Mouse (Mus musculus): Measurements from ENCODE around the gene Zbtb11. TPM values are rescaled to one million over a fixed set of nuclear protein-coding genes. Genes with fewer than 3 reads are reported as not detected.
"Not testable (repeated sequence)": the region's sequence is repeated elsewhere in the genome, so short reads cannot be mapped to it uniquely, and the experiment has no call there.

Gene Zbtb11
- polyA plus RNA-seq, 1 experiment from 2014 or later: 15.0 TPM

GRCm38 (mm10) chr16:56027854-56028629 is 54.4 kb downstream of the Zbtb11 start:
- Histone ChIP-seq H3K36me3 (ENCODE audit: control insufficient read depth, insufficient read depth, low read length) (peaks cover 30% of the 10 kb centered on the region), H3K9me3 (replicated peaks; ENCODE audit: control insufficient read depth, low read length) (no peaks in the 10 kb centered on the region), H3K4me3 (ENCODE audit: low read depth, low read length) (peak overlapping the region; percentile 95), H3K27me3 (replicated peaks; ENCODE audit: control insufficient read depth, insufficient read depth, low read length) (no peaks in the 10 kb centered on the region), H3K4me2 (ENCODE audit: low read length) (peak overlapping the region; percentile 73), H3K4me1 (ENCODE audit: control insufficient read depth, insufficient read depth, low read length) (peaks cover 18% of the 10 kb centered on the region), H3K27ac (ENCODE audit: low read depth, low read length) (no peak overlapping the region), H3K9ac (ENCODE audit: low read length) (peak overlapping the region; percentile 95)
- DNase-seq (ENCODE audit: low spot score) (no peak), ATAC-seq (no peak)
- 38% methylated on average over 12 of the region's 12 CpGs for WGBS

DNA sequence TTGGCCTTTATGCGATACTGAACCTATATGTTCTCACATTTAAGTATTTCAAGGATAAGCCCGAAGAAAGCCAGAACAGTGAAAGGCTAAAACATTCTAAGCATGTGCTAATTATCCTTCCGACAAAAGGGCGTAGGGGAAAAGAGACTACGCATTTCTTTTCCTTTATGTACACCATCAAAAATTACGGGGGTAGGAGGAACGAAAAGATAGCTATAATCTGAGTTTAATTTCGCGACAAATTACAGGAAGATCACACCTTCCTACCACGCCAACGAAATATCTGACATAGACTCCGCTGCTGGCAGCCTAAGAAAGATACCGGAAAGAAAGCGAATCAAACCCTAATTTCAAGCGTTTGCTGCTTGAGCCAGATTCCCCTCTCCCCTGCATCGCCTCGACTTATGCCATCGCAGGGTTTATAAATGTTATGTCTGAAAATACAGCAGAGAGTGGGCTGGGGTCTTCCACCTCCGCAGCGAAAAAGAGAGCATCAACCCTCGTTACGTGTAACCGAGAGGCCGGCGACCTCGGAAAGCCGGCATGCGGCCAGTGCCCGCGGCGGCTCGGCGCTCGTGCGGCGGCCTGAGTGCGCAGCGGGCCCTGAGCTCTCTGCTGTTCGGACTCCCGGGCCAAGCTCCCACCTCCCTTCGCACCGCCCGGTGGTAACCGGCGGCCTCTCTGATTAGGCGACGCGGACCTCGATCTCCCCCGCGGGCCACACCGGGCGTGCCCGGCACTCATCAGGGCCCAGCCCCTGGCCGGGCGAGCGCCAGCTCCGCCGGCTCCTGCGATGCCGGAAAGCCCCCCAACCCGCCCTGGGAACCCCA is 55.3 kb downstream of the Zbtb11 start:
- Histone ChIP-seq H3K9ac (ENCODE audit: low read length) (peak overlapping the region; percentile 95), H3K4me1 (ENCODE audit: control insufficient read depth, insufficient read depth, low read length) (peaks cover 18% of the 10 kb centered on the region), H3K27ac (ENCODE audit: low read depth, low read length) (peak overlapping the region; percentile 88), H3K4me3 (ENCODE audit: low read depth, low read length) (peak overlapping the region; percentile 95), H3K36me3 (ENCODE audit: control insufficient read depth, insufficient read depth, low read length) (peaks cover 39% of the 10 kb centered on the region), H3K27me3 (replicated peaks; ENCODE audit: control insufficient read depth, insufficient read depth, low read length) (no peaks in the 10 kb centered on the region), H3K9me3 (replicated peaks; ENCODE audit: control insufficient read depth, low read length) (no peaks in the 10 kb centered on the region), H3K4me2 (ENCODE audit: low read length) (peak overlapping the region; percentile 73)
- WGBS: under 1% methylated on average over 58 of the region's 62 CpGs
- DNase-seq (ENCODE audit: low spot score) (peak; percentile 51), ATAC-seq (peak; percentile 85)

DNA sequence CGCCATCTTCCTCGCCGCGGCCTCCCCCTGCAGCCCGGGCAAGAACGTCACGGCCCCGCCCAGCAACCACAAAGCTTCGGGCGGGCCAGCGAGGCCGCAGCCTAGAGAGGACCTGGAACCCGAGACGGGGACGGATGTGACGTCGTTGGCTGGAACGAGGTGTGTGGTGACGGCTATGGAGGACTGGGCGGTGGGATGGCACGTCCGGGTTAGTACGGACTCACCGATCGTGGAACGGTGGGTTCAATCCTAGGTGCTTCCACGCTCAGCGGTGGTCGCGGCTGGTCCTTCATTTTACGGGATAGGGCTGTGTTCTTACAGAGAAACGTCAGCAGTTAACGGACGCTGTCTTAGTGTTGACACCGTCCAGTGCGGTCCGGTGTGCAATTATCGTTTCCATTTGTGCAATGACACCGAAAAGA is 56.0 kb downstream of the Zbtb11 start, which contains the start of gene Pcnp:
Gene Pcnp, minus strand, starts transcription at position 79 of the 422 bp plus-strand sequence.
- peak; percentile 99 for DNase-seq (ENCODE audit: low spot score)
- H3K9me3 ChIP-seq (replicated peaks; ENCODE audit: control insufficient read depth, low read length): no peaks in the 10 kb centered on the region
- peak within 1 kb of the TSS; percentile 95 for H3K9ac ChIP-seq (ENCODE audit: low read length)
- H3K4me3 ChIP-seq (ENCODE audit: low read depth, low read length): peak within 1 kb of the TSS; percentile 95
- ATAC-seq: peak; percentile 100
- peak within 1 kb of the TSS; percentile 88 for H3K27ac ChIP-seq (ENCODE audit: low read depth, low read length)
- WGBS: under 1% methylated on average over 39 of the region's 39 CpGs
- no peaks in the 10 kb centered on the region for H3K27me3 ChIP-seq (replicated peaks; ENCODE audit: control insufficient read depth, insufficient read depth, low read length)
- peaks cover 41% of the 10 kb centered on the region for H3K36me3 ChIP-seq (ENCODE audit: control insufficient read depth, insufficient read depth, low read length)
- peak within 1 kb of the TSS; percentile 73 for H3K4me2 ChIP-seq (ENCODE audit: low read length)
- peaks cover 16% of the 10 kb centered on the region for H3K4me1 ChIP-seq (ENCODE audit: control insufficient read depth, insufficient read depth, low read length)

DNA sequence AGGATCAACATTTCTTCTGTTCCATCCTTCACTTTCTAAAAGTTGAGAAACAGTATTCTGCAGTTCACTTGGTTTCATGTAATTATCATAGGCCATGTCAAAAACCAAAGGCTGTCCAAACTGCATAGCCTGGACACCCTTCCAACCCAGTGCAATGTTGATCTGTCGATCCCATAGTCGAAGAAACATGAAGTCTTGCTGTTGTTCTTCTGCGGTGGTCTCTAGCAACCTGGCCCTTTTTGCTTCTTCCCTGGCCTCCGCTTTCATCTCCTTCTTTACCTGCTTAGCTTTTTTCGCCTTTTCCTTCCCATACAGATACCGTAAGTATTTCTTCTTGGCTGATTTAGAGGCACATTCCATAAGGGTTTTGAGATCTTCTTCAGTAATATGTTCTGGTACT is 60.9 kb downstream of the Zbtb11 start:
- Histone ChIP-seq H3K9ac (ENCODE audit: low read length) (no peak overlapping the region), H3K9me3 (replicated peaks; ENCODE audit: control insufficient read depth, low read length) (no peaks in the 10 kb centered on the region), H3K36me3 (ENCODE audit: control insufficient read depth, insufficient read depth, low read length) (peaks cover 31% of the 10 kb centered on the region), H3K4me3 (ENCODE audit: low read depth, low read length) (no peak overlapping the region), H3K4me2 (ENCODE audit: low read length) (no peak overlapping the region), H3K27ac (ENCODE audit: low read depth, low read length) (no peak overlapping the region), H3K4me1 (ENCODE audit: control insufficient read depth, insufficient read depth, low read length) (peaks cover 15% of the 10 kb centered on the region), H3K27me3 (replicated peaks; ENCODE audit: control insufficient read depth, insufficient read depth, low read length) (no peaks in the 10 kb centered on the region)
- 95% methylated on average over 6 of the region's 6 CpGs for WGBS
- no peak for ATAC-seq
- DNase-seq (ENCODE audit: low spot score): no peak

GRCm38 (mm10) chr16:56036501-56036900 is 62.8 kb downstream of the Zbtb11 start:
- DNase-seq (ENCODE audit: low spot score): no peak
- ATAC-seq: no peak
- no peak overlapping the region for H3K27ac ChIP-seq (ENCODE audit: low read depth, low read length)
- peak overlapping the region; percentile 77 for H3K4me3 ChIP-seq (ENCODE audit: low read depth, low read length)
- H3K4me2 ChIP-seq (ENCODE audit: low read length): peak overlapping the region; percentile 72
- H3K9ac ChIP-seq (ENCODE audit: low read length): peak overlapping the region; percentile 82
- peaks cover 10% of the 10 kb centered on the region for H3K4me1 ChIP-seq (ENCODE audit: control insufficient read depth, insufficient read depth, low read length)
- WGBS: 62% methylated on average over 6 of the region's 6 CpGs
- no peaks in the 10 kb centered on the region for H3K27me3 ChIP-seq (replicated peaks; ENCODE audit: control insufficient read depth, insufficient read depth, low read length)
- H3K36me3 ChIP-seq (ENCODE audit: control insufficient read depth, insufficient read depth, low read length): peaks cover 31% of the 10 kb centered on the region
- H3K9me3 ChIP-seq (replicated peaks; ENCODE audit: control insufficient read depth, low read length): no peaks in the 10 kb centered on the region

DNA sequence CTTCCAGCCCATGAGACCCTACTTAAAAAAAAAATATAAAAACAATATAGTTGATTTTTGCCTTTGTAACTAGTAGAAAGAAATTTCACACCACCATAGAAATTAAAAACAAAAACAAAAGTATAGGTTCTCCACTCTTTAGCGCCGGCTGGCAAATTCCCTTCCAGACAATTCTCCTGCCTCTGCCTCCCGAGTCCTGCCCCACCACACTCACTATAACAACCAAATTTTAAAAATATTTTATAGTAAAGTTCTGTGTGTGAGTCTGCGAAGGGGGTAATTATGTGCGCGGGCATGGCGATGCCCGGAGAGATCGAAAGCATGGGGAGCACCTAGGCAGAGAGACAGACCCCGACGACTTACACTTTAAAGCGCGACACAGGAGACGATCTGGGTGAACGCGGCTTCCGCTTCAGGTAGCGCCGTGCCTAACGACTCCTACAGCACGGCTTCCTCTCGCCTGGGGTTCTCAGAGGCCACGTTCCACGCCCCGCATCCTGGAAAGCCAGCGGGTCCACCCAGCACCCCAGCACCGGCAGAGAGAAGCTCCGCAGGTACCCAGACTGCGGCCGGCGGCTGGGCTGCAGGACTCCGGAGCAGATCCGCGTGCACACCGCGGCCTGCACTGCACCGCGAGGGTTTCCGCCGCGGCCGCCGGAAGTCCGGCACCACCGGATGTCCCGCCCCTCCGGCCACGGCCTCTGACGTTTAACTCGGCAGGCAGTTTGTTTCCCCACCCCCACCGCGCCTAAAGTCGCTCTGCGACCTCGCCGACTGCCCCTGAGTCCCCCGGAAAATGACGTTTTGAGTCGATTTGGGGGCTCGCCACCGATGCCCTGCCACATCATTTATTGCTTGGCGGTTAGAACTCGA is 63.7 kb downstream of the Zbtb11 start, which contains the start of gene Trmt10c:
Gene Trmt10c, minus strand, starts transcription at position 682 of the 873 bp plus-strand sequence.
- WGBS: under 1% methylated on average over 62 of the region's 63 CpGs
- peak within 1 kb of the TSS; percentile 77 for H3K4me3 ChIP-seq (ENCODE audit: low read depth, low read length)
- peak; percentile 93 for DNase-seq (ENCODE audit: low spot score)
- H3K4me2 ChIP-seq (ENCODE audit: low read length): peak within 1 kb of the TSS; percentile 72
- no peaks in the 10 kb centered on the region for H3K27me3 ChIP-seq (replicated peaks; ENCODE audit: control insufficient read depth, insufficient read depth, low read length)
- peaks cover 25% of the 10 kb centered on the region for H3K36me3 ChIP-seq (ENCODE audit: control insufficient read depth, insufficient read depth, low read length)
- peak; percentile 100 for ATAC-seq
- peak within 1 kb of the TSS; percentile 82 for H3K9ac ChIP-seq (ENCODE audit: low read length)
- H3K9me3 ChIP-seq (replicated peaks; ENCODE audit: control insufficient read depth, low read length): no peaks in the 10 kb centered on the region
- H3K27ac ChIP-seq (ENCODE audit: low read depth, low read length): peak within 1 kb of the TSS; percentile 83
- H3K4me1 ChIP-seq (ENCODE audit: control insufficient read depth, insufficient read depth, low read length): peaks cover 10% of the 10 kb centered on the region

DNA sequence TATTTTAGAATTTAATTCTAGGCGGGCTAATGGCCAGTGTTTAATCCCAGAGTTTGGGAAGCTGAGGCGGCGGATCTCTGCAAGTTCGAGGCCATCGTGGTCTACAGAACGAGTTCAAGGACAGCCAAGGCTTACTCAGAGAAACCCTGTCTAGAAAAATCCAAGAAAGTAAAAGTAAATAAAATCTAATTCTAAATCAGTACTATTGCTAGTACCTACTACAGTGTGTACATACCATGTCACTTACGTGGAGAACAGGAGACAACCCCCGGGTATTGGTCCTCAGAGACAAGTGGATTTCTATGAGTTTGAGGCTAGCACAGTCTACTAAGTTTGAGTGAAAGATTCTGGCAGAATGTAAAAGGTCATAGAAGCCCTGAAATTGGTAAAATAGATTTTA is 64.4 kb downstream of the Zbtb11 start:
- Histone ChIP-seq H3K4me1 (ENCODE audit: control insufficient read depth, insufficient read depth, low read length) (peaks cover 10% of the 10 kb centered on the region), H3K36me3 (ENCODE audit: control insufficient read depth, insufficient read depth, low read length) (peaks cover 17% of the 10 kb centered on the region), H3K9me3 (replicated peaks; ENCODE audit: control insufficient read depth, low read length) (no peaks in the 10 kb centered on the region), H3K9ac (ENCODE audit: low read length) (peak overlapping the region; percentile 82), H3K27ac (ENCODE audit: low read depth, low read length) (peak overlapping the region; percentile 83), H3K4me3 (ENCODE audit: low read depth, low read length) (peak overlapping the region; percentile 77), H3K27me3 (replicated peaks; ENCODE audit: control insufficient read depth, insufficient read depth, low read length) (no peaks in the 10 kb centered on the region), H3K4me2 (ENCODE audit: low read length) (peak overlapping the region; percentile 72)
- DNase-seq (ENCODE audit: low spot score) (no peak), ATAC-seq (no peak; the same call in 1 of the 2 replicates)
- 31% methylated on average over 8 of the region's 8 CpGs for WGBS

DNA sequence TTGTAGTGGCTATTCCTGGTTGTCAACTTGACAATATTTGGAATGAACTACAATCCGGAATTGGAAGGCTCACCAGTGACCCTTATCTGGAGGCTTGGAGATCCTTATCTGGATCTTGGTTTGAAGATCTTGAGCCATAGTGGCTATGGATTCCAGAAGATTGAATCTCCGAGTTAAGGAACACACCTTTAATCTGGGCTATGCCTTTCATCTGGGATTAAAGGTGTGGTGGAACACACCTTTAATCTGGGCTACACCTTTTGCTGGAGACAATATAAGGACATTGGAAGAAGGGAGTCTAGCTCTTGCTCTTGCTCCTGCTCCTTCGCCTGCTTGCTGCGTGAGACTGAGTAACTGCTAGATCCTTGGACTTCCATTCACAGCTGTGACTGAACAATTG is 74.4 kb downstream of the Zbtb11 start, which contains the start of gene Senp7:
Gene Senp7, plus strand, starts transcription at position 301 of the 400 bp plus-strand sequence.
- H3K4me1 ChIP-seq (ENCODE audit: control insufficient read depth, insufficient read depth, low read length); H3K27me3 ChIP-seq (replicated peaks; ENCODE audit: control insufficient read depth, insufficient read depth, low read length); H3K36me3 ChIP-seq (ENCODE audit: control insufficient read depth, insufficient read depth, low read length); H3K4me2 ChIP-seq (ENCODE audit: low read length); H3K9ac ChIP-seq (ENCODE audit: low read length); H3K27ac ChIP-seq (ENCODE audit: low read depth, low read length); DNase-seq (ENCODE audit: low spot score); ATAC-seq; H3K4me3 ChIP-seq (ENCODE audit: low read depth, low read length); H3K9me3 ChIP-seq (replicated peaks; ENCODE audit: control insufficient read depth, low read length): not testable (repeated sequence)
- WGBS: no CpG with 5 or more reads among the region's 4 CpGs
